Mouse (Mus musculus) cerebellum, adult 2 months (tissue): ENCODE measurements around the gene Fdps.

Experiments
- CTCF ChIP-seq: fragments of 200-500 bp; IDR thresholded peaks from 2 replicates; pipeline ENCODE4 v1.5.1; 2011; ENCODE audit warnings: low read depth, mild to moderate bottlenecking, control low read depth, low read length, moderate library complexity, borderline replicate concordance; ENCODE audit not compliant: insufficient read depth
- POLR2A ChIP-seq: fragments of 200-500 bp; IDR thresholded peaks from 2 replicates; pipeline ENCODE4 v1.6.1; 2011; ENCODE audit warnings: low read length, control low read depth, borderline replicate concordance; ENCODE audit not compliant: insufficient read depth

DNA sequence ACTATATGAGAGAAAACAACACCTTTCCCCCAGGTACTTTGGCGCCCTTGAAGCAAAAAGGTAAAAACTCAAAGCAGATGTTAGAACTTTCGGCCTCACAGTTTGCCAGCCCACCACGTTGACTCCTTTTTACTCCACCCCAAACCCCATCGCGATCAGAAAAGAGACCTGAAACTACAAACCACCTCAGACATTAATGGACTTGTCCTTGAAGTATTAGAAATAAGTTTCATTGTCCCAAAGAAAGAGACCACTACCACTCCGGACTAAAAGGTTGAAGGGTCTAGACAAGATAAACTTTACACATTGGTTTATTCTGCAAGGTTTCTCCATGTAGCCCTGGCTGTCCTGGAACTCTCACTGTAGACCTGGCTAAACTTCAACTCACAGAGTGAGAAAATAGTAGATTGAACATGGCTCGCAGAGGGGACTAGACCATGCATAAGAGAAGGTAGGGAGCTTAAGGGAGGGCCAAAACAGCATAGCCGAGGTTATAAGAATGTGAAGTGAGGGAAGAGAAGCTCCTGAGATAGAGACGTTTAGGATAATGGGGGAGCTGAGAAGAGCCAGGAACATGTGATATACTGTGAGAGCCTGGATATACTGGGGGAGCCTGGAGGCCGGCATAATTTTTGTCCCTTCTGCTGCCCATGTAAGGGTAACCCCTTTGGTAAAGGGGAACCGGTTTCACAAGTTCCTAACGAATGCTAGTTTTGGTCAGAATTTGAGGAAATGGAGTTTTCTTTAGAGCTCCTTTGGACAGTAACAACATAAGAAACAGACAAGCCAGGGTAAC lies 934 bp upstream of the Fdps start:
- TF ChIP-seq CTCF (no peak), POLR2A (no peak)
